Mouse (Mus musculus): ENCODE data around the gene Cldn13. TPM values are rescaled to one million over a fixed set of nuclear protein-coding genes. Genes with fewer than 3 reads are reported as not detected.
"Not testable (repeated sequence)": the region's sequence is repeated elsewhere in the genome, so short reads cannot be mapped to it uniquely, and the experiment has no call there.

Gene Cldn13
- polyA plus RNA-seq, 1 experiment from 2014 or later: 2.8 TPM

DNA sequence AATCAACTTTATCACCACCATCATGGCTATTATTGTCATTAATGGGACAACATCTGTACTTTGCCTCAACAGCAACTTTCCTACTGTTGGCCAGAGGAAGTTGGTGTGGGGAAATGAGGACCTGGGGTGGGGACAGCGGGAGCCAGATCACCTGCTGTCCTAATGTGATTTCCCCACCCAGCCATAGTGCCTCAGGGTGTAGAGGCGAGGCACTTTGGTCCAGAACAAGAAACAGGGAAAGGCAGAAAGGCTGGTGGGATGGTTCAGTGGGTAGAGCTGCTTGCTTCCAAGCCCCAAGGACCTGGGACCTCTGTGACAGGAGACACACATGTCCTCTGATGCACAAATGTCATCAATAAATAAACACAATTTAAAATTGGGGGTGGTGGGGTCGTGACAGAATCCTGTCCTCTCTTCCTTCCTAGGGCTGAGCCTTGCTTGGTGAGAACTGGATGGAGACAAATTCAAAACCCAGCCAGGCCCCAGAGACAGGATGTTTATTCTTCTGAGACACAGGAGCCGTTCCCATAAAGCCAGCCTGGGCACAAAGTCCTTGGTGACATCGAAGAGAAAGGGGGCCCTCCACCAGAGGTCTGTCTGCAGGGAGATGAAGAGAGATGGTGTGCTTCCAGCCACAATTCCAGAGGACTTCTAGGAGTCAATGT, 32.2 kb upstream of the Cldn13 start:
- Histone ChIP-seq H3K9ac (ENCODE audit: low read length) (no peak overlapping the region), H3K36me3 (ENCODE audit: control insufficient read depth, insufficient read depth, low read length) (no peaks in the 10 kb centered on the region), H3K4me1 (ENCODE audit: control insufficient read depth, insufficient read depth, low read length) (peaks cover 11% of the 10 kb centered on the region), H3K27ac (replicated peaks; ENCODE audit: low read depth, low read length) (no peak overlapping the region), H3K4me3 (ENCODE audit: low read depth, low read length) (no peak overlapping the region), H3K27me3 (ENCODE audit: control insufficient read depth, insufficient read depth, low read length) (peaks cover 32% of the 10 kb centered on the region), H3K9me3 (ENCODE audit: control insufficient read depth, low read length) (no peaks in the 10 kb centered on the region), H3K4me2 (ENCODE audit: low read depth, severe bottlenecking) (no peak overlapping the region)
- no peak for ATAC-seq (ENCODE audit: insufficient number of reproducible peaks, low FRiP score, low TSS enrichment, low read depth)
- DNase-seq (ENCODE audit: low spot score): no peak
- WGBS: 49% methylated on average over 5 of the region's 5 CpGs

- 0 out of 2 replicates have a peak within 1 kb of the TSS, but pooled peaks have one; percentile 17 for H3K4me2 ChIP-seq (ENCODE audit: low read depth, severe bottlenecking)
- ATAC-seq (ENCODE audit: insufficient number of reproducible peaks, low FRiP score, low TSS enrichment, low read depth) (no peak), DNase-seq (ENCODE audit: low spot score) (peak; percentile 54)
- H3K4me1 ChIP-seq (ENCODE audit: control insufficient read depth, insufficient read depth, low read length): peaks cover 11% of the 10 kb centered on the region
- peaks cover 32% of the 10 kb centered on the region for H3K27me3 ChIP-seq (ENCODE audit: control insufficient read depth, insufficient read depth, low read length)
- H3K36me3 ChIP-seq (ENCODE audit: control insufficient read depth, insufficient read depth, low read length): no peaks in the 10 kb centered on the region
- H3K4me3 ChIP-seq (ENCODE audit: low read depth, low read length): 0 out of 2 replicates have a peak within 1 kb of the TSS, but pooled peaks have one; percentile 8
- no peaks in the 10 kb centered on the region for H3K9me3 ChIP-seq (ENCODE audit: control insufficient read depth, low read length)
- H3K27ac ChIP-seq (replicated peaks; ENCODE audit: low read depth, low read length): 0 out of 2 replicates have a peak within 1 kb of the TSS, but pooled peaks have one; percentile 42
- no peak within 1 kb of the TSS for H3K9ac ChIP-seq (ENCODE audit: low read length)
- WGBS: 10% methylated on average over 11 of the region's 11 CpGs
Measured at GRCm38 (mm10) chr5:134946857-134947255, 31.5 kb upstream of the Cldn13 start, which contains the start of gene Cldn4. Cldn4 (minus strand) TSS chr5:134946934.

DNA sequence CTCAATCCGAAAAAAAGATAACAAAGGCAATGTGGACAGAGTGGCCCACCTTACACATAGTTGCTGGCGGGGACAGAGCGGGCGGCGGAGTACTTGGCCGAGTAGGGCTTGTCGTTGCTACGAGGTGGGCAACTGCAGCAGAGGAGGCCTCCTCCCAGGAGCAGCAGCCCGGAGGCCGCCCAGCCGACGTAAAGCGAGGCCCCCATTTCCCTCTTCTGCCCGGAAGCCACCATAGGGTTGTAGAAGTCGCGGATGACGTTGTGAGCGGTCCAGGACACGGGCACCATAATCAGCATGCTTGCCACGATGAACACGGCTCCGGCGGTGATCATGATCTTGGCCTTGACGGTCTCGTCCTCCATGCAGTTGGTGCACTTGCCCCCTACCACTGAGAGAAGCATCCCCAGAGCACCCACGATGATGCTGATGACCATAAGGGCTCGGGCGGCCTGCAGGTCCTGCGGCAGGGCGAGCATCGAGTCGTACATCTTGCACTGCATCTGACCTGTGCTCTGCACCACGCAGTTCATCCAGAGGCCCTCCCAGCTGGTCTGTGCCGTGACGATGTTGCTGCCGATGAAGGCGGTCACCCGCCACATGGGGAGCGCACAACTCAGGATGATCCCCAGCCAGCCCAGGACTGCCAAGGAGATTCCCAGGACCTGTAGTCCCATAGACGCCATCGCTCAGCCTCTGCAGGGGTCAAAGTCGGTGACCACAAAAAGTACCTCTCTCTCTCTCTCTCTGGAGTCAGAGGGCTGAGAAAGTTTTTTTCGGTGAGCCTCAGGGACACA, 30.9 kb upstream of the Cldn13 start:
- H3K4me1 ChIP-seq (ENCODE audit: control insufficient read depth, insufficient read depth, low read length): peaks cover 5% of the 10 kb centered on the region
- no peak overlapping the region for H3K9ac ChIP-seq (ENCODE audit: low read length)
- H3K27ac ChIP-seq (replicated peaks; ENCODE audit: low read depth, low read length): 0 out of 2 replicates have a peak overlapping the region, but pooled peaks have one; percentile 42
- H3K4me2 ChIP-seq (ENCODE audit: low read depth, severe bottlenecking): 0 out of 2 replicates have a peak overlapping the region, but pooled peaks have one; percentile 17
- DNase-seq (ENCODE audit: low spot score): peak; percentile 32
- no peaks in the 10 kb centered on the region for H3K36me3 ChIP-seq (ENCODE audit: control insufficient read depth, insufficient read depth, low read length)
- H3K4me3 ChIP-seq (ENCODE audit: low read depth, low read length): 0 out of 2 replicates have a peak overlapping the region, but pooled peaks have one; percentile 8
- no peaks in the 10 kb centered on the region for H3K9me3 ChIP-seq (ENCODE audit: control insufficient read depth, low read length)
- WGBS: 15% methylated on average over 43 of the region's 43 CpGs
- H3K27me3 ChIP-seq (ENCODE audit: control insufficient read depth, insufficient read depth, low read length): peaks cover 32% of the 10 kb centered on the region
- ATAC-seq (ENCODE audit: insufficient number of reproducible peaks, low FRiP score, low TSS enrichment, low read depth): no peak

DNA sequence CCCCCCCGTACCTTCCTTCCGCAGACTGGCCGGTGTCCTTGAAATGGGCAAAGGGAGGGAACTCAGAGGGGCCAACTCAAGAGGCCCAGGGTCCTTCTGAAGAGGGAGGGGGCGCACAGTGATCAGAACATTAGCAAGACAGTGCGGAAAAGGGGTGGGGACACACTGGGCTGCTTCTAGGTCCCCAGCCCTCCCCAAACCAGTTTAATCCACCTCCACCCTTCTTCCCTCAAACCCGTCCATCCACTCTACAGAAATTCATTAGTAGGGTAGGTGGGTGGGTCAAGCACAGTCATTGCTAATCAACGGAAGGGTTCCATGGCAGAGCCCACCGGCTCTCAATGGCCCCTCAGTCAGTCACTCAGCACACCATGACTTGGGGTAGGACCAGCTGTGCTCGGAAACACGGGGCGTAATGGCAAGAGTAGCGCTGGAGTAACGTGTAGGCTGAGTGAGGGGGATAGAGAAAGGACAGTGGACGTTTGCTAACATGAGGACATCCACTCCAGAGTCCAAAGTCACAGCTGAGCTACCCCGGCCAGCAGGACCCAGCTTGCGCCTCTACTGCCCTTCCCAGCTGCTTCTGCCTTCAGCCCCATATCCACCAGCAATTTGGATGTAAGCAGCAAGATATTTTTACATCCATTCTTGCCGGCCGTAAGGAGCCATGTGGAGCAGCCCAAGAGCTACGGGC, 30.1 kb upstream of the Cldn13 start:
- DNase-seq (ENCODE audit: low spot score) (no peak), ATAC-seq (ENCODE audit: insufficient number of reproducible peaks, low FRiP score, low TSS enrichment, low read depth) (no peak)
- Histone ChIP-seq H3K4me3 (ENCODE audit: low read depth, low read length) (no peak overlapping the region), H3K4me1 (ENCODE audit: control insufficient read depth, insufficient read depth, low read length) (no peaks in the 10 kb centered on the region), H3K9me3 (ENCODE audit: control insufficient read depth, low read length) (no peaks in the 10 kb centered on the region), H3K4me2 (ENCODE audit: low read depth, severe bottlenecking) (no peak overlapping the region), H3K36me3 (ENCODE audit: control insufficient read depth, insufficient read depth, low read length) (no peaks in the 10 kb centered on the region), H3K9ac (ENCODE audit: low read length) (no peak overlapping the region), H3K27ac (replicated peaks; ENCODE audit: low read depth, low read length) (no peak overlapping the region), H3K27me3 (ENCODE audit: control insufficient read depth, insufficient read depth, low read length) (peaks cover 32% of the 10 kb centered on the region)
- WGBS: 45% methylated on average over 16 of the region's 19 CpGs

GRCm38 (mm10) chr5:134944179-134944578, 28.9 kb upstream of the Cldn13 start:
- no peaks in the 10 kb centered on the region for H3K36me3 ChIP-seq (ENCODE audit: control insufficient read depth, insufficient read depth, low read length)
- H3K4me3 ChIP-seq (ENCODE audit: low read depth, low read length): no peak overlapping the region
- ATAC-seq (ENCODE audit: insufficient number of reproducible peaks, low FRiP score, low TSS enrichment, low read depth): no peak
- DNase-seq (ENCODE audit: low spot score): no peak
- 76% methylated on average over 5 of the region's 5 CpGs for WGBS
- no peak overlapping the region for H3K27ac ChIP-seq (replicated peaks; ENCODE audit: low read depth, low read length)
- H3K9me3 ChIP-seq (ENCODE audit: control insufficient read depth, low read length): no peaks in the 10 kb centered on the region
- no peaks in the 10 kb centered on the region for H3K4me1 ChIP-seq (ENCODE audit: control insufficient read depth, insufficient read depth, low read length)
- H3K9ac ChIP-seq (ENCODE audit: low read length): no peak overlapping the region
- peaks cover 32% of the 10 kb centered on the region for H3K27me3 ChIP-seq (ENCODE audit: control insufficient read depth, insufficient read depth, low read length)
- H3K4me2 ChIP-seq (ENCODE audit: low read depth, severe bottlenecking): no peak overlapping the region

DNA sequence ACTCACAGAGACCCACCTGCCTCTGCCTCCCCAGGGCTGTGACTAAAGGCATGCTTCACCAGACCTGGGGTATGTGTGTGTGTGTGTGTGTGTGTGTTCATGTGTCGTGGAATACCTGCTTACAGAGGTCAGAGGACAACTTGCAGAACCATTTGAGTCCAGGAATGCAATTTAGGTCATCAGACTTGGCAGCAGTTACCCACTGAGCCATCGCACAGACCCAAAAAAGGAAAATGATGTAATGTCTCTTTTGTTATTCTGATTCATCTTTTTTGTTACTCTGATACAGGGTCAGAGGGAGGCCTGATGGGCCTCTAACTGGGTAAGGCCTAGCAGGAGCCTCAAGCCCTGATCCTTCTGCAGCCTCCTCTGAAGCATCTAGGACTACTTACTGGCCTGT, 27.4 kb upstream of the Cldn13 start:
- H3K9ac ChIP-seq (ENCODE audit: low read length): no peak overlapping the region
- no peak overlapping the region for H3K4me2 ChIP-seq (ENCODE audit: low read depth, severe bottlenecking)
- H3K4me1 ChIP-seq (ENCODE audit: control insufficient read depth, insufficient read depth, low read length): no peaks in the 10 kb centered on the region
- H3K36me3 ChIP-seq (ENCODE audit: control insufficient read depth, insufficient read depth, low read length): no peaks in the 10 kb centered on the region
- no peak overlapping the region for H3K27ac ChIP-seq (replicated peaks; ENCODE audit: low read depth, low read length)
- DNase-seq (ENCODE audit: low spot score) (no peak), ATAC-seq (ENCODE audit: insufficient number of reproducible peaks, low FRiP score, low TSS enrichment, low read depth) (no peak)
- peaks cover 30% of the 10 kb centered on the region for H3K27me3 ChIP-seq (ENCODE audit: control insufficient read depth, insufficient read depth, low read length)
- WGBS: 81% methylated on average over 2 of the region's 2 CpGs
- H3K9me3 ChIP-seq (ENCODE audit: control insufficient read depth, low read length): no peaks in the 10 kb centered on the region
- H3K4me3 ChIP-seq (ENCODE audit: low read depth, low read length): no peak overlapping the region

DNA sequence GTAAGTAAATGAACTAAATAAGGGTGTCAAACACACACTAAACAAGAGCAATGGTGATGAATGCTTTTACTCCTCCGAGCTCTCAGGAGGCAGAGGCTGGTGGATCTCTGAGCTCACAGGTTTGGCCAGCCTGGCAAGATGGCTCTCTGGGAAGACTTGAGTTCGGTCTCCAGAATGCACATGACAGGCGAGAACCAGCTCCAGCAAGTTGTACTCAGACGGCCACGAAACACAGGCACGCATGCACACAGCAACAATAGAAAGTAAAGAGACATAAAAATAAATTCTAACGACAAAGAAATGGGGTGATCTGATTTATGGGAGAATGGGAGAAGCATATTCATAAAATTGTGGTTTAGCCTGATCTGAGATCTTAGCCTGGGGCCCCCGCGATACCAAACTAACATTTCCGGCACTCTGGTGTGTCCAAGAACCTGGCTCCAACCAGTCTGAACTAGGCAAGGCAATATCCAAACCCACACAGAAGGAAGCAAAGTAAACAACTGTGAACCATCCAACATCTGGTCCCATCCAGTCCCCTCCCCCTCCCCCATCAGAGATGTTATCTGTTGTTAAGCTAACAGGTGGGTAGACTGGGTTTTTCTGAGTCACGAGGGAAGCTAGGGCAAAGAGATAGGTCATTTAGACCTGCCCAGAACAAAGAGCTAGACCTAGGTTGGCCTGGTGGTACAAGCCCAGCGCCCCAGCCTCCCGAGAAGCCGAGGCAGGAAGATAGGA, 26.3 kb upstream of the Cldn13 start:
- no peaks in the 10 kb centered on the region for H3K9me3 ChIP-seq (ENCODE audit: control insufficient read depth, low read length)
- no peaks in the 10 kb centered on the region for H3K4me1 ChIP-seq (ENCODE audit: control insufficient read depth, insufficient read depth, low read length)
- no peak overlapping the region for H3K27ac ChIP-seq (replicated peaks; ENCODE audit: low read depth, low read length)
- H3K4me3 ChIP-seq (ENCODE audit: low read depth, low read length): no peak overlapping the region
- no peak overlapping the region for H3K4me2 ChIP-seq (ENCODE audit: low read depth, severe bottlenecking)
- 75% methylated on average over 14 of the region's 14 CpGs for WGBS
- no peak for DNase-seq (ENCODE audit: low spot score)
- no peak overlapping the region for H3K9ac ChIP-seq (ENCODE audit: low read length)
- no peaks in the 10 kb centered on the region for H3K36me3 ChIP-seq (ENCODE audit: control insufficient read depth, insufficient read depth, low read length)
- ATAC-seq (ENCODE audit: insufficient number of reproducible peaks, low FRiP score, low TSS enrichment, low read depth): no peak
- peaks cover 20% of the 10 kb centered on the region for H3K27me3 ChIP-seq (ENCODE audit: control insufficient read depth, insufficient read depth, low read length)

DNA sequence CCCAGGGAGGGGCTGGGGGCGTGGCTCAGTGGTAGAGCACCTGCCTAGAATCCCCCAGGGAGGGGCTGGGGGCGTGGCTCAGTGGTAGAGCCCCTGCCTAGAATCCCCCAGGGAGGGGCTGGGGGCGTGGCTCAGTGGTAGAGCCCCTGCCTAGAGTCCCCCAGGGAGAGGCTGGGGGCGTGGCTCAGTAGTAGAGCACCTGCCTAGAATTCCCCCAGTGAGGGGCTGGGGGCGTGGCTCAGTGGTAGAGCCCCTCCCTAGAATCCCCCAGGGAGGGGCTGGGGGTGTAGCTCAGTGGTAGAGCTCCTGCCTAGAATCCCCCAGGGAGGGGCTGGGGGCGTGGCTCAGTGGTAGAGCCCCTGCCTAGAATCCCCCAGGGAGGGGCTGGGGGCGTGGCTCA, 24.2 kb upstream of the Cldn13 start:
- not testable (repeated sequence) for H3K4me3 ChIP-seq (ENCODE audit: low read depth, low read length); H3K4me2 ChIP-seq (ENCODE audit: low read depth, severe bottlenecking); H3K9me3 ChIP-seq (ENCODE audit: control insufficient read depth, low read length); H3K9ac ChIP-seq (ENCODE audit: low read length); H3K36me3 ChIP-seq (ENCODE audit: control insufficient read depth, insufficient read depth, low read length); DNase-seq (ENCODE audit: low spot score); H3K27me3 ChIP-seq (ENCODE audit: control insufficient read depth, insufficient read depth, low read length); H3K4me1 ChIP-seq (ENCODE audit: control insufficient read depth, insufficient read depth, low read length); H3K27ac ChIP-seq (replicated peaks; ENCODE audit: low read depth, low read length); ATAC-seq (ENCODE audit: insufficient number of reproducible peaks, low FRiP score, low TSS enrichment, low read depth)
- WGBS: 78% methylated on average over 2 of the region's 7 CpGs

Measured in limb, embryonic 11.5 days (tissue).